Mouse (Mus musculus) G1E (cell line): Measurements from ENCODE around the gene Slc38a6. TPM values are rescaled to one million over a fixed set of nuclear protein-coding genes. Genes with fewer than 3 reads are reported as not detected.

Source experiments
- ATAC-seq: 2 replicates; pipeline ENCODE4 v1.8.0; 2016; ENCODE audit warnings: mild to moderate bottlenecking; ENCODE audit not compliant: insufficient number of reproducible peaks, poor library complexity, low FRiP score, severe bottlenecking; ENCODE audit errors: extremely low read depth
- DNase-seq: peaks from one replicate; pipeline ENCODE4 v3.0.0; 2012; ENCODE audit warnings: low spot score
- H3K27me3 ChIP-seq: 2 replicates; pipeline ENCODE4 v1.6.1; 2012; ENCODE audit warnings: mild to moderate bottlenecking, low read length, inconsistent platforms; ENCODE audit not compliant: insufficient read depth
- H3K36me3 ChIP-seq: replicated peaks from 2 replicates; pipeline ENCODE3; 2012; ENCODE audit warnings: mild to moderate bottlenecking, inconsistent platforms
- H3K4me1 ChIP-seq: 2 replicates; pipeline ENCODE4 v1.6.1; 2012; ENCODE audit warnings: low read depth, low read length, inconsistent platforms, mixed read lengths; ENCODE audit not compliant: insufficient read depth
- H3K4me3 ChIP-seq: 2 replicates; pipeline ENCODE4 v1.5.1; 2012; ENCODE audit warnings: low read depth, mild to moderate bottlenecking, inconsistent platforms, low read length, moderate library complexity, mixed read lengths
- H3K9me3 ChIP-seq: replicated peaks from 2 replicates; pipeline ENCODE4 v1.6.1; 2012; ENCODE audit warnings: inconsistent platforms
- CTCF ChIP-seq: IDR thresholded peaks from 2 replicates; pipeline ENCODE4 v1.5.1; 2012; ENCODE audit warnings: low read depth, low read length, inconsistent platforms, mixed read lengths
- GATA1 ChIP-seq: IDR thresholded peaks from 2 replicates; pipeline ENCODE4 v1.6.1; 2012; ENCODE audit warnings: borderline replicate concordance, low read length, inconsistent platforms, mixed read lengths
- GATA2 ChIP-seq: IDR thresholded peaks from 2 replicates; pipeline ENCODE4 v1.6.1; 2012; ENCODE audit warnings: low read depth, low read length, inconsistent platforms, borderline replicate concordance
- POLR2AphosphoS5 ChIP-seq: IDR thresholded peaks from 2 replicates; pipeline ENCODE4 v1.6.1; 2012; ENCODE audit warnings: low read depth, low read length, inconsistent platforms; ENCODE audit not compliant: insufficient replicate concordance
- TAL1 ChIP-seq: conservative IDR thresholded peaks from 2 replicates; pipeline ENCODE4 v1.6.1; 2012; ENCODE audit warnings: low read depth, low read length, inconsistent platforms, mixed read lengths
- polyA plus RNA-seq: library from polyadenylated mRNA; stranded (reverse); fragments of >175 nt; gene quantifications from 2 replicates; pipeline ENCODE4 v1.2.3, GENCODE M21; 2012
- total RNA-seq, 2 experiments: library from RNA; stranded (forward) in 1 of 2; stranded (reverse) in 1 of 2; fragments of 200-1000 nt in 1 of 2; fragments of >200 nt in 1 of 2; fragmentation: Nextera tagmentation in 1 of 2; gene quantifications; 2 replicates each; pipeline ENCODE4 v1.2.3; 2014 to 2017

Gene Slc38a6
- total RNA-seq (2014; fragmentation: Nextera tagmentation), result 17.5 and 26.3 TPM in 2 replicates
- total RNA-seq (2017), result 12.5 and 14.9 TPM in 2 replicates
- polyA plus RNA-seq, result 2.7 TPM in 2 replicates

- Histone ChIP-seq H3K4me3 (peak within 1 kb of the TSS; percentile 76), H3K4me1 (peaks cover 50% of the 10 kb centered on the region), H3K9me3 (no peaks in the 10 kb centered on the region), H3K27me3 (no peaks in the 10 kb centered on the region), H3K36me3 (peaks cover 56% of the 10 kb centered on the region)
- TF ChIP-seq POLR2AphosphoS5 (no peak), GATA1 (no peak), TAL1 (no peak), GATA2 (no peak), CTCF (no peak)
- ATAC-seq (peak; percentile 88), DNase-seq (peak; percentile 85)
Observed at GRCm38 (mm10) chr12:73286287-73287092, at the start of gene Slc38a6, which contains the start of gene Trmt5. Slc38a6 (plus strand) TSS chr12:73286779. Trmt5 (minus strand) TSS chr12:73286710.

GRCm38 (mm10) chr12:73241960-73242359 lies 44.6 kb upstream of the Slc38a6 start:
- Histone ChIP-seq H3K27me3 (no peaks in the 10 kb centered on the region), H3K9me3 (no peaks in the 10 kb centered on the region), H3K4me3 (no peak overlapping the region; the same call in 1 of the 2 replicates), H3K4me1 (peaks cover 4% of the 10 kb centered on the region; the same call in 1 of the 2 replicates), H3K36me3 (peaks cover 17% of the 10 kb centered on the region)
- no peak for TF ChIP-seq GATA2
- TF ChIP-seq CTCF, result no peak
- no peak for TF ChIP-seq TAL1
- no peak for TF ChIP-seq POLR2AphosphoS5
- no peak for TF ChIP-seq GATA1
- no peak for DNase-seq
- ATAC-seq, result no peak

- TF ChIP-seq GATA2 (no peak), CTCF (no peak), POLR2AphosphoS5 (no peak), GATA1 (no peak), TAL1 (no peak)
- no peaks in the 10 kb centered on the region for H3K27me3 ChIP-seq
- H3K36me3 ChIP-seq, result peaks cover 19% of the 10 kb centered on the region
- DNase-seq (no peak), ATAC-seq (no peak)
- H3K9me3 ChIP-seq, result no peaks in the 10 kb centered on the region
- H3K4me3 ChIP-seq, result no peak overlapping the region
- peaks cover 2% of the 10 kb centered on the region; the same call in 1 of the 2 replicates for H3K4me1 ChIP-seq
Observed at GRCm38 (mm10) chr12:73245687-73246086, 40.9 kb upstream of the Slc38a6 start.

- no peak overlapping the region for H3K4me3 ChIP-seq
- TF ChIP-seq GATA2, result no peak
- TF ChIP-seq POLR2AphosphoS5, result no peak
- no peak for TF ChIP-seq GATA1
- no peak for TF ChIP-seq CTCF
- TF ChIP-seq TAL1, result no peak
- H3K9me3 ChIP-seq, result no peaks in the 10 kb centered on the region
- ATAC-seq (no peak), DNase-seq (no peak)
- peaks cover 19% of the 10 kb centered on the region for H3K36me3 ChIP-seq
- H3K4me1 ChIP-seq, result no peaks in the 10 kb centered on the region
- H3K27me3 ChIP-seq, result no peaks in the 10 kb centered on the region
Observed at GRCm38 (mm10) chr12:73255006-73255405, 31.6 kb upstream of the Slc38a6 start.

GRCm38 (mm10) chr12:73259269-73259668 lies 27.3 kb upstream of the Slc38a6 start:
- Histone ChIP-seq H3K4me1 (no peaks in the 10 kb centered on the region), H3K27me3 (no peaks in the 10 kb centered on the region), H3K9me3 (peaks cover 7% of the 10 kb centered on the region; the same call in 1 of the 2 replicates), H3K4me3 (no peak overlapping the region), H3K36me3 (peaks cover 21% of the 10 kb centered on the region)
- ATAC-seq (no peak), DNase-seq (no peak)
- TF ChIP-seq TAL1 (no peak), GATA1 (no peak), POLR2AphosphoS5 (no peak), GATA2 (no peak), CTCF (no peak)

- TF ChIP-seq GATA2 (no peak), TAL1 (no peak), GATA1 (no peak), CTCF (no peak), POLR2AphosphoS5 (no peak)
- H3K4me1 ChIP-seq, result no peaks in the 10 kb centered on the region
- H3K9me3 ChIP-seq, result peaks cover 7% of the 10 kb centered on the region; the same call in 1 of the 2 replicates
- ATAC-seq (no peak), DNase-seq (no peak)
- H3K27me3 ChIP-seq, result no peaks in the 10 kb centered on the region
- H3K36me3 ChIP-seq, result peaks cover 22% of the 10 kb centered on the region
- no peak overlapping the region for H3K4me3 ChIP-seq
Observed at GRCm38 (mm10) chr12:73260339-73260738, 26.2 kb upstream of the Slc38a6 start.
